Mouse (Mus musculus) small intestine, adult 10 weeks (tissue): ENCODE results near the gene Gpr137b. TPM values are rescaled to one million over a fixed set of nuclear protein-coding genes. Genes with fewer than 3 reads are reported as not detected.

ENCODE experiments used
- polyA plus RNA-seq: library from polyadenylated mRNA; stranded (reverse); fragments of 350-450 nt; fragmentation: Illumina TruSeq; extraction: RNeasy Lipid Tissue Mini Kit (QIAGEN cat#74804); gene quantifications from one replicate; pipeline ENCODE4 v1.2.3, GENCODE M21; 2014; ENCODE audit warnings: low replicate concordance

The Gpr137b gene
- polyA plus RNA-seq: 2.4 TPM

DNA sequence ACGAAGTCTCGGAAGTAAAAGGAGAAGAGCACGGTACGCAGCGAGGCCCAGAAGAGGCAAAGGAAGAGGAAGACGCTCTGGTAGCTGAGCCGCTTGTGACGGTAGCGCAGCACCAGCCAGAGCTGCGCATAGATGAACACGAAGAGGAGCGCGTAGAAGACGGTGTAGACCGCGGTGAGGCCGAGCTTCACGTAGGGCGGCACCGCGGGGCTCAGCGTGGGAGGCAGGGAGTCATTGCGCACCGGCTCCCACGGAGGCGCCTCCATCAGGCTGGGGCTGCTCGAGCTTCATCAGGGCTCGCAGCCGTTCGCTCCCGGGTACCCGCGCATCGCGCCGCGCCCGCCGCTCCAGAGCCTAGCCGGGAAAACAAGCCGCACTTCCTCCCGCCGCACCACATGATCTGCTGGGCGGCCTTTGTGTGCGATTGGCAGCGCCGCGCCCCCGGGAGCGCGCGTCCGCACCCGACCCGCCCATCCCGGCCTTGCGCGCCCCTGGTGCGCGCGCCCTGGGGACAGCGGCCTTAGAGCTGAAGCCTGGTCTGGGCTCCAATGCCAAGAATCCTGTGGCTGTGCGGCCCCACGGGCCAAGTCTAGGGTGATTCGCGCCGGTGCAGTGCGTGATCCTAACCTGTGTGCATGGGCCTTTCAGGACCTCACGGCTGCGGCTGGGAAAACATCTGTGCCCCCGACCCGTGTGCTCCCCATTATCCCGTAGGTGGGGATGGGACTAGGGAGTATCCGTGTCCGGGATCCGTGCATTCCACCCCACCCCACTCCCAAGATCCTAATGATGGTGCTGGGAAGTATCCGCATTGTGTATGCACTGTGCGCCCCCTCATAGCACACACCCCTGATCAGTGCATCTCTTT is at the start of gene Gpr137b:
TSS of gene Gpr137b (minus strand) at position 787 of the 868 bp plus-strand sequence.

DNA sequence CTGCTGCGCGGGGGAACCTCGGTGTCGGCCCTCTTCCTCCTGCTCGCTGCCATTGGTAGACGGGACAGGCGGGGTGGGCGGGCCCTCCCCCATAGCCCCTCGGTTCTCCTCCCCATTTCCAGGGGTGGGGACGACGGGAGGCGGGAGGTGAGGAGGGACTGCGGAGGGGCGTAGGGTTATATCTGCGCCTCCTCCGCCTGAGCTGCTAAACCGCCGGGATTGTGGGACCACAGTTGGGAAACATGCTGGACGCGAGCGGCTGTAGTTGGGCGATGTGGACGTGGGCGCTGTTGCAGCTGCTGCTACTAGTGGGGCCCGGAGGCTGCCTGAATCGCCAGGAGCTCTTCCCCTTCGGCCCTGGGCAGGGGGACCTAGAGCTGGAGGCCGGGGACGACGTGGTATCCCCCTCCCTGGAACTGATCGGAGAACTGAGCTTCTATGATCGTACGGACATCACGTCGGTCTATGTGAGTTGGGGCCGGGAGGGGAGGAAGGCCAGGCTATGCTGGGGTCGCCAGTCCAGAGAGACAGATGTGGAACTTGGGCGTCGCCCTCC is 43.7 kb upstream of the Gpr137b start, which contains the start of gene Nid1:
TSS of gene Nid1 (plus strand) at position 92 of the 556 bp plus-strand sequence.

Other genes starting within 250 kb of the Gpr137b start
- gene Prl2c5, start 211.3 kb downstream of the Gpr137b start, polyA plus RNA-seq: not detected
- 33.7 TPM for gene Nid1, start 43.5 kb upstream of the Gpr137b start, polyA plus RNA-seq
- 3.9 TPM for gene Lyst, start 196.4 kb upstream of the Gpr137b start, polyA plus RNA-seq